Mouse (Mus musculus) limb, embryonic 13.5 days (tissue): ENCODE results near the gene Mapk8ip3. TPM values are rescaled to one million over a fixed set of nuclear protein-coding genes. Genes with fewer than 3 reads are reported as not detected.

Experiments used
- ATAC-seq: fragments of 200-750 bp; cut with Nextera tagmentation; 2 replicates; pipeline ENCODE4 v1.8.0; 2017; ENCODE audit warnings: low read depth, moderate number of reproducible peaks, moderate TSS enrichment; ENCODE audit not compliant: low FRiP score
- H3K27ac ChIP-seq: fragments of 300-500 bp; sonication (generic); 2 replicates; pipeline ENCODE4 v1.5.1; 2015; ENCODE audit warnings: inconsistent platforms, mild to moderate bottlenecking, moderate library complexity
- H3K27me3 ChIP-seq: fragments of 300-500 bp; sonication (generic); 2 replicates; pipeline ENCODE4 v1.6.1; 2015; ENCODE audit warnings: mild to moderate bottlenecking, inconsistent platforms
- H3K36me3 ChIP-seq: fragments of 300-500 bp; sonication (generic); 2 replicates; pipeline ENCODE4 v1.6.1; 2015; ENCODE audit warnings: inconsistent platforms, mild to moderate bottlenecking, moderate library complexity
- H3K4me1 ChIP-seq: fragments of 300-500 bp; sonication (generic); 2 replicates; pipeline ENCODE4 v1.6.1; 2015; ENCODE audit warnings: inconsistent platforms
- H3K4me2 ChIP-seq: fragments of 300-500 bp; sonication (generic); replicated peaks from 2 replicates; pipeline ENCODE4 v1.6.1; 2015; ENCODE audit warnings: inconsistent platforms, mild to moderate bottlenecking, moderate library complexity
- H3K4me3 ChIP-seq: fragments of 300-500 bp; sonication (generic); 2 replicates; pipeline ENCODE4 v1.5.1; 2015; ENCODE audit warnings: moderate library complexity, mild to moderate bottlenecking, inconsistent platforms
- H3K9ac ChIP-seq: fragments of 300-500 bp; sonication (generic); 2 replicates; pipeline ENCODE4 v1.6.1; 2015; ENCODE audit warnings: mild to moderate bottlenecking, inconsistent platforms
- H3K9me3 ChIP-seq: fragments of 300-500 bp; sonication (generic); 2 replicates; pipeline ENCODE4 v1.6.1; 2016; ENCODE audit warnings: inconsistent platforms
- WGBS: fragments of 180-500 bp; shearing (Covaris S2); methylation state at CpG from one replicate; pipeline ENCODE4 v1.1.7; 2015; 5-methylcytosine and 5-hydroxymethylcytosine counted together
- polyA plus RNA-seq: library from polyadenylated mRNA; unstranded; fragments of >200 nt; fragmentation: Nextera tagmentation; extraction: Ambion mirVana; gene quantifications from 2 replicates; pipeline ENCODE4 v1.2.1, GENCODE M21; 2015

Gene Mapk8ip3
- polyA plus RNA-seq, 1 experiment from 2014 or later, result 45.2 TPM

- Histone ChIP-seq H3K4me2 (peak overlapping the region; percentile 77), H3K27me3 (no peaks in the 10 kb centered on the region), H3K27ac (no peak overlapping the region), H3K36me3 (peaks cover 24% of the 10 kb centered on the region), H3K4me1 (peaks cover 28% of the 10 kb centered on the region), H3K9ac (peak overlapping the region; percentile 92), H3K9me3 (no peaks in the 10 kb centered on the region), H3K4me3 (peak overlapping the region; percentile 97)
- ATAC-seq, result no peak
Measured at GRCm38 (mm10) chr17:24935666-24936065, 1.1 kb downstream of the Mapk8ip3 start.

DNA sequence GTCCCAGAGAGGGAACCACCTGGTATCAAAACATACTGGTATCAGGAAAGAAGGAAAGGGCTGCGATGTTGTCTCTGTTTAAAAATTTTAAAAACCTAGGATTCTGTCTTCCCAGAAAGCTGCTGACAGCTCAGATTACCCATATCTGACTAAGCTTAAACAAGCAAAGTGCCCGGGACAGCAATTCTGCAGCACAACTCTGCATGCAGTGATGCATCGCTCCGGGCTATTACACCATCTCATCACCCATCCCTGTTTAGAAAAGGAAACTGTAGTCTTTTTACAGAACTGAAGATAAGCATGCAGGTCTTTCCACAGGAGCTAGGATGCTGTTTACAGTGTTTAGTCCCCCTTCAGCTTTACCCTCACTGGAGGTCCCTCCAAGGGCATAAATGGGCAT lies 1.9 kb downstream of the Mapk8ip3 start:
- no peaks in the 10 kb centered on the region for H3K9me3 ChIP-seq
- H3K36me3 ChIP-seq, result peaks cover 24% of the 10 kb centered on the region
- peak overlapping the region; percentile 97 for H3K4me3 ChIP-seq
- WGBS, result 86% methylated on average over 4 of the region's 4 CpGs
- H3K27me3 ChIP-seq, result no peaks in the 10 kb centered on the region
- peak overlapping the region; percentile 77 for H3K4me2 ChIP-seq
- H3K27ac ChIP-seq, result no peak overlapping the region
- peak overlapping the region; percentile 92 for H3K9ac ChIP-seq
- peaks cover 28% of the 10 kb centered on the region for H3K4me1 ChIP-seq
- no peak for ATAC-seq

- H3K4me3 ChIP-seq, result no peak overlapping the region
- ATAC-seq, result no peak
- H3K9me3 ChIP-seq, result no peaks in the 10 kb centered on the region
- H3K36me3 ChIP-seq, result peaks cover 29% of the 10 kb centered on the region
- no peak overlapping the region for H3K9ac ChIP-seq
- peaks cover 28% of the 10 kb centered on the region for H3K4me1 ChIP-seq
- no peaks in the 10 kb centered on the region for H3K27me3 ChIP-seq
- no peak overlapping the region for H3K4me2 ChIP-seq
- 68% methylated on average over 4 of the region's 4 CpGs for WGBS
- no peak overlapping the region for H3K27ac ChIP-seq
Measured at GRCm38 (mm10) chr17:24933163-24933562, 3.6 kb downstream of the Mapk8ip3 start.

DNA sequence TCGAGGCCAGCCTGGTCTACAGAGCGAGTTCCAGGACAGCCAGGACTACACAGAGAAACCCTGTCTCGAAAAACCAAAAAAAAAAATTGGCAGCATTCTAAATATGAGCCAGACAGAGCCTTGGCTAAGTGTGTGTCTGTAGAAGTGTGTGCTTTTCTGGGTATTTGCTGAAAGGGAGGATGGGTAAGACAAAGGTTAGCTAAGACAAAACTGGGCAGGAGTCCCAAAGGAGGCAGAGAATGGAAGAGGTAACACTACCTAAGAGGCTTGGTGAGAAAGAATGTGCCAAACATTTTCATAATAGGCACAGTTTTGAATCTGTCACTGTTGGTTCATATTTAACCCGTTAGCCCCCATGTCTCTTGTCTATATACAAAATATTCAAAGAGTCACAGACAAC lies 4.3 kb downstream of the Mapk8ip3 start:
- 97% methylated on average over 4 of the region's 4 CpGs for WGBS
- Histone ChIP-seq H3K4me1 (peaks cover 28% of the 10 kb centered on the region), H3K9ac (no peak overlapping the region), H3K9me3 (no peaks in the 10 kb centered on the region), H3K36me3 (peaks cover 35% of the 10 kb centered on the region), H3K4me2 (no peak overlapping the region), H3K4me3 (no peak overlapping the region), H3K27ac (no peak overlapping the region), H3K27me3 (no peaks in the 10 kb centered on the region)
- no peak for ATAC-seq

DNA sequence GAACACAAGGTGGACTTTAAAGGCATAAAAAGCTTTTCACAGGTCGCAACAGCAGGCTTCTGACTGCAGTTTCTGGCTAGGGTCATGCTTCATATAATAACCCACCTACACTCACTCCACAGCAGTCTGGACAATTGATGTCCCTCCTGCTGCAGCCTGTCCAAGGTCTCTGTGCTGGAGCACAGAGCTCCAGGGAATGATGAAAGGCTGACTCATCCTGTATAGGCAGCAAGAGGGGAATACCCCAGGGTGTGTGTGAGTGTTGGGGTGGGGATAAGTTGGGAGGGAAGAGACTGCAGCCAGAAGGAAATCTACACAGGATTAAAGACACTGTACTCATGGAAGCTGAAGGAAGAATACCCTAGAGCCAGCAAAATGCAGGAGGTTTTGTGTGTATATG lies 7.3 kb downstream of the Mapk8ip3 start:
- no peak overlapping the region for H3K9ac ChIP-seq
- H3K4me3 ChIP-seq, result no peak overlapping the region
- peaks cover 63% of the 10 kb centered on the region for H3K36me3 ChIP-seq
- H3K27ac ChIP-seq, result no peak overlapping the region
- 73% methylated on average over 1 of the region's 1 CpGs for WGBS
- H3K4me1 ChIP-seq, result peaks cover 13% of the 10 kb centered on the region
- no peak for ATAC-seq
- no peak overlapping the region for H3K4me2 ChIP-seq
- H3K27me3 ChIP-seq, result no peaks in the 10 kb centered on the region
- H3K9me3 ChIP-seq, result no peaks in the 10 kb centered on the region

DNA sequence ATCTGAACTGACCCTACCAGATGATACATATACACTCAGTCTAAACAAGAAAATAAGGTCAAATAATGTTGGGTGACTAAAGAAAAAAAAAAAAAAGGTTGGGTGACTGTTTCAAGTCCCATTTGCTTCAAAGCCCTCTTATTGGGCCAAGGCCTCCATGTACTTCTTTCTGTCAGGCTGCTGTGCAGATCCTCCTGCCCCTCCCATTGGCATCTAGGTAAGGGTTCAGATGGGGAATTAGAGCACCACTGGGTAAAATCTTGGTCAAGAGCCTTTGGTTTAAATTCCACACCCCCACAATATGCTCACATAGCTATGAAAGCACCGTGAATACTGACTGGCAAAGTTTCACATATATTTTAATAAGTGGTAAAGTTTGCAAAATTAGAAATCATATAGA lies 13.5 kb downstream of the Mapk8ip3 start:
- H3K9me3 ChIP-seq, result no peaks in the 10 kb centered on the region
- no peak overlapping the region for H3K4me3 ChIP-seq
- H3K27ac ChIP-seq, result no peak overlapping the region
- no peak overlapping the region for H3K9ac ChIP-seq
- H3K4me1 ChIP-seq, result no peaks in the 10 kb centered on the region
- peaks cover 96% of the 10 kb centered on the region for H3K36me3 ChIP-seq
- WGBS, result 98% methylated on average over 1 of the region's 1 CpGs
- H3K27me3 ChIP-seq, result no peaks in the 10 kb centered on the region
- no peak overlapping the region for H3K4me2 ChIP-seq
- ATAC-seq, result no peak

DNA sequence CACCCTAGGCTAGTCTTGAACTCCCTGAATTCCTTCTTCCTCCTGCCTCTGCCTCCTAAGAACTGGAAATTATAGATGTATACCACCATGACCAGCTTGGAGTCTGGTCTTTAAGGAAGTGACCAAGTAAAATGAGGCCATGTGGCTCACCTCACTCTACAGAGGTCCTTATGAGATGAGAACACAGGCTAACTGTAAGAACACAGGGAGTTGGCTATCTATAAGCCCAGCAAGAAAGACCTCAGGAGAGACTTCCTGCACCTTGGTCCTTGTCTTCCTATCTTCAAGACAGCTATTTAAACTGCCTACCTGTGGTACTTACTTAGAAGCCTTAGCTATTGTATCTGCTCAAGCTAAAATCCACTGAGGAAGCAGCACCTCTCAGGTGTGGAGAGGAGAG lies 22.8 kb downstream of the Mapk8ip3 start:
- H3K27me3 ChIP-seq, result no peaks in the 10 kb centered on the region
- no peak overlapping the region for H3K4me2 ChIP-seq
- no peaks in the 10 kb centered on the region for H3K9me3 ChIP-seq
- H3K4me1 ChIP-seq, result no peaks in the 10 kb centered on the region
- peaks cover 96% of the 10 kb centered on the region for H3K36me3 ChIP-seq
- no peak for ATAC-seq
- no peak overlapping the region for H3K9ac ChIP-seq
- H3K27ac ChIP-seq, result no peak overlapping the region
- H3K4me3 ChIP-seq, result no peak overlapping the region

DNA sequence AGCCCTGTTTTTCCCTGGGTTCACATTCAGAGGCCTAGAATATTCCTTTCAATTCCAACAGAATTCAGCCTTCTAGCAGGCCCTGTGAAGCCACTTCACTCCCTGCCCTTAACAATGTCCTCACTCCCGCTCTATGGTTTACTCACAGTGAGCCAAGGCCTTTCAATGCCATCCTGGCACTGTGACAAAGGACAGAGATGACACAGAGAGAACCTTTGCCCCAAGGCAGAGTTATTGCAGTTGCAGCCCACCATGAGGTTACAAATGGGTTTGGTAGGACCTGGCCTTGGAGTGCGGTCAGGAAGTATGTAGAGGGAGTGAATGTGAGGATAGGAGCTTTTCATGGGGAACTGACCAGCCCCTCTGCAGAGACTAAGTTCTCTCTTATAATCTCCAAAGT lies 29.2 kb downstream of the Mapk8ip3 start:
- Histone ChIP-seq H3K4me2 (no peak overlapping the region), H3K27me3 (no peaks in the 10 kb centered on the region), H3K4me3 (no peak overlapping the region), H3K4me1 (no peaks in the 10 kb centered on the region), H3K9ac (no peak overlapping the region), H3K36me3 (peaks cover 99% of the 10 kb centered on the region), H3K27ac (no peak overlapping the region), H3K9me3 (no peaks in the 10 kb centered on the region)
- WGBS, result 100% methylated on average over 2 of the region's 2 CpGs
- ATAC-seq, result no peak

GRCm38 (mm10) chr17:24903767-24904166 lies 33.0 kb downstream of the Mapk8ip3 start:
- 92% methylated on average over 9 of the region's 9 CpGs for WGBS
- no peaks in the 10 kb centered on the region for H3K9me3 ChIP-seq
- peaks cover 100% of the 10 kb centered on the region for H3K36me3 ChIP-seq
- H3K27ac ChIP-seq, result no peak overlapping the region
- no peak overlapping the region for H3K4me2 ChIP-seq
- ATAC-seq, result no peak
- H3K27me3 ChIP-seq, result no peaks in the 10 kb centered on the region
- H3K4me1 ChIP-seq, result no peaks in the 10 kb centered on the region
- no peak overlapping the region for H3K4me3 ChIP-seq
- H3K9ac ChIP-seq, result no peak overlapping the region

DNA sequence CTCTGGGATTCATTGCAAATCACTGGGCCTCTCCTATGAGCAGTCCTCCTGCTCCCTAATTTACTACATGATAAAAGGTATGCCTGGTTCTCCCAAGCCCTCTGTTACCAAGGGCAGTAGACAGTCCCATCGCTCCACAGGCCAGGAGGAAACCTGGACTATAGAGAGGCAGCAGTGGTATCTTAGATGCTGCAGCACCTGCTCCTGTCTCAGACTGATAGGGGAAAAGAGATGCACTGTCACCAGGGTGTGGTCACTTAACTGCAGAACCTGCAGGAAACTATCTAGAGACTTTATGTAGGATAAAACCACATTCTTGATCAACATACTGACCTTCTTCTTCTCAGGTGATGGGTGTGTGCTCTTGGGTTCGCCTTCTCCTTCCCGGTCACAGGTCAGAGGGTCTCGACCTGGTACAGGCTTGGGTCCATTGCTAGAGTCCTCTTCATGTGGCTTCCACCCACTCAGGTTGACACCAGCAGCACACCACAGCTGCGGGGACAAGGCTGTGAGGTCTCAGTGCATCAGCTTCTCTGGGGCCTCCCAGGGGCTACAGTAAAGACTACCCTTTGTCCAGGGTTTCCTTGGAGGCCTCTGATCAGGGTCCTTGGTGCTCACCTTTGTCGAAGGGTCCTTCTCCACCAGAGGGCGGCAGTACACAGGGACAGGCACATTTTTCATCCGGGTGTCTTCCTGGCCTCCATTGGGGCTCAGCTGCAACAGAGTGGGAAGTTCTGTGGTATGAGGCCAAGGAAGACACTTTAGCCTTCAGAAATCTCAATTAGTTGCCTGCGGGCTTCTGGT lies 33.9 kb downstream of the Mapk8ip3 start:
- WGBS, result 67% methylated on average over 9 of the region's 9 CpGs
- Histone ChIP-seq H3K9me3 (no peaks in the 10 kb centered on the region), H3K4me1 (peaks cover 1% of the 10 kb centered on the region; the same call in 1 of the 2 replicates), H3K4me3 (no peak overlapping the region), H3K36me3 (peaks cover 100% of the 10 kb centered on the region), H3K27me3 (no peaks in the 10 kb centered on the region), H3K4me2 (no peak overlapping the region), H3K9ac (no peak overlapping the region), H3K27ac (no peak overlapping the region)
- ATAC-seq, result no peak

DNA sequence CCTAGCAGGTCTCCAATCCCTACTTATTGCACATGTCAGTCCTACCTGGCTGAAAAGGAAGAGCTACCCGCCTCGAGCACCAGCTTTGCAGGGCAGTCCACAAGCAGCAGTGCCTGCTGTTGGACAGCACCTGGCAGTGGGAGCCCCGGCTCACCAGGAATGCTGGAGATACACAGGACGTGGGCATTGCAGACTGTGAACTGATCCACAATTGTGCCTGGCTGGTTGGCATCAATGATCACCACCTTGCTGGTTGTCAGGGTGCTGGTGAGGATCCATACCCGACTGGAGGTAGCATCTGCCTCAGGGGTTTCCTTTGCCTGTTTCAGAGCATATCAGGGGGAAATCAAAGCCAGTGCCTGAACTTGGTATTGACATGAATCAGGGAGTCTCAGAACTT lies 34.7 kb downstream of the Mapk8ip3 start:
- no peaks in the 10 kb centered on the region for H3K27me3 ChIP-seq
- H3K36me3 ChIP-seq, result peaks cover 100% of the 10 kb centered on the region
- H3K4me3 ChIP-seq, result no peak overlapping the region
- 84% methylated on average over 5 of the region's 5 CpGs for WGBS
- no peaks in the 10 kb centered on the region for H3K9me3 ChIP-seq
- no peak for ATAC-seq
- H3K27ac ChIP-seq, result no peak overlapping the region
- peaks cover 9% of the 10 kb centered on the region for H3K4me1 ChIP-seq
- no peak overlapping the region for H3K4me2 ChIP-seq
- no peak overlapping the region for H3K9ac ChIP-seq

GRCm38 (mm10) chr17:24900014-24900413 lies 36.8 kb downstream of the Mapk8ip3 start:
- Histone ChIP-seq H3K27me3 (no peaks in the 10 kb centered on the region), H3K9me3 (no peaks in the 10 kb centered on the region), H3K4me1 (peaks cover 24% of the 10 kb centered on the region), H3K4me2 (no peak overlapping the region), H3K27ac (no peak overlapping the region), H3K9ac (no peak overlapping the region), H3K4me3 (no peak overlapping the region), H3K36me3 (peaks cover 82% of the 10 kb centered on the region)
- ATAC-seq, result no peak
- 95% methylated on average over 6 of the region's 6 CpGs for whole genome bisulfite sequencing

GRCm38 (mm10) chr17:24899153-24899552 lies 37.6 kb downstream of the Mapk8ip3 start:
- WGBS, result 89% methylated on average over 5 of the region's 5 CpGs
- Histone ChIP-seq H3K4me1 (peaks cover 28% of the 10 kb centered on the region), H3K4me3 (no peak overlapping the region), H3K9ac (no peak overlapping the region), H3K36me3 (peaks cover 73% of the 10 kb centered on the region), H3K27ac (no peak overlapping the region), H3K4me2 (no peak overlapping the region), H3K9me3 (no peaks in the 10 kb centered on the region), H3K27me3 (no peaks in the 10 kb centered on the region)
- no peak for ATAC-seq
